8 mouse cellular contexts compared by ENCODE assay signal in the genomic region with DNA sequence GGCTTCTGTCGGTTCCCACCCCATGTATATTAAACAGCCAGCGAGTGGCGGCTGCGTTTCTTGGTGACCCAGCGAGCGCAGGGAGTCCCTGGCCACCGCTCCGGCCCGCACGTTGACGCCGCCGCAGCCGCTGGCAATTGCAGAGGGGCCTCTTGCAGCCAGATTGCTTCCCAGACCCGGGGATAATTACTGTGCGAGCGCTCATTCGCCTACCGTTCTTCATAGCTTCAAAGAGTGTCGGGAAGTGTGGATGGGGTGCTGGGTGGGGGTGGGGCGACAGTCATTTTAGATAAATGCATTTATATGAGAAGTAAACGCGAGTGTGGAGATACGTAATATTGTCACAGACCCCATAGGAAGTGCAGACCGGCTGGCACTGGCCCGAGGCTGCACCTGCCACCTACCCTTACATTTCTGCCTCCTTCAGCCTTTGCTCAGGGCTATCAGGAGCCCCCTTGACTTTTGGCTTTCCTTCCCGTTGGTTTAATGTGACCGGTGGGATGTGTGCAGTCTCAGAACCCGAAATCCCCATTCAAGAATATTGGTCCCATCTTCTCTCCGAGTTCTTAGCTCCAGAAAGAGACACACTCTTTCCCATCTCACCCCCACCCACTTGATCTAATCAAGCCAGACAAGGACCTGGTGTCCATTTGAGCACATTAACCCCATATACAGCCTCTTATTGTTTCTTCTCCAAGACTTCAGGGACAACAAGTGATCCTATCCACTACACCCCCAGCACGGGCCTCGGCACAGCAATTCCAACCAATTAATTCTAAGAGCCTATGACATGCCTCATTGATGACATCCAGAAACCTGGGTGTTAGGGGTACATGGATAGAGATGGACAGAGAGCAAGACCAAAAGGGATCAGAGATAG. TPM values are rescaled to one million over a fixed set of nuclear protein-coding genes. Genes with fewer than 3 reads are reported as not detected.
A peak's percentile ranks its signal among the peaks of the same experiment; 100 is the strongest.
DNase-seq lines count a peak whose midpoint lies in the region; ATAC-seq and TF ChIP-seq lines count a peak whose summit lies in the region.

No protein-coding gene starts in this region.

- peak overlapping the region; percentile 26 for H3K4me2 ChIP-seq in lung, embryonic 16.5 days (ENCODE audit: low read depth, low read length)
- 0 out of 2 replicates have a peak overlapping the region, but pooled peaks have one; percentile 23 for H3K4me2 ChIP-seq in liver, embryonic 13.5 days
- no peak overlapping the region; the same call in 1 of the 2 replicates for H3K4me2 ChIP-seq in stomach, postnatal 0 days (replicated peaks; ENCODE audit: low read depth)

- H3K27me3 ChIP-seq in cerebellum, adult 2 months (ENCODE audit: control insufficient read depth, insufficient read depth, low read length) = peaks cover 1% of the 10 kb centered on the region; the same call in 1 of the 2 replicates
- H3K27me3 ChIP-seq in lung, embryonic 16.5 days (ENCODE audit: control insufficient read depth, insufficient read depth, low read depth, low read length) = peaks cover 71% of the 10 kb centered on the region
- H3K27me3 ChIP-seq in liver, embryonic 13.5 days = peaks cover 82% of the 10 kb centered on the region
- H3K27me3 ChIP-seq in stomach, postnatal 0 days (ENCODE audit: control insufficient read depth, insufficient read depth, low read length) = peaks cover 12% of the 10 kb centered on the region; the same call in 1 of the 2 replicates

- H3K9me3 ChIP-seq in lung, embryonic 16.5 days (ENCODE audit: control insufficient read depth, low read length) = no peaks in the 10 kb centered on the region
- H3K9me3 ChIP-seq in liver, embryonic 13.5 days (replicated peaks) = 0 out of 2 replicates have a peak, but pooled peaks cover 4% of the 10 kb centered on the region
- H3K9me3 ChIP-seq in stomach, postnatal 0 days (ENCODE audit: control insufficient read depth, low read length) = no peaks in the 10 kb centered on the region

- H3K36me3 ChIP-seq in lung, embryonic 16.5 days (ENCODE audit: control insufficient read depth, insufficient read depth, low read length) = no peaks in the 10 kb centered on the region
- H3K36me3 ChIP-seq in liver, embryonic 13.5 days = no peaks in the 10 kb centered on the region
- H3K36me3 ChIP-seq in stomach, postnatal 0 days (ENCODE audit: control insufficient read depth, insufficient read depth, low read length) = no peaks in the 10 kb centered on the region

- TF ChIP-seq CTCF in cerebellum, adult 2 months (IDR thresholded peaks at IDR 0.05; ENCODE audit: borderline replicate concordance, insufficient read depth, low read depth, low read length) = no peak
- TF ChIP-seq CTCF in stomach, postnatal 0 days (IDR thresholded peaks at IDR 0.05; ENCODE audit: low read depth) = no peak

- no peak for TF ChIP-seq POLR2A in cerebellum, adult 2 months (IDR thresholded peaks at IDR 0.05; ENCODE audit: borderline replicate concordance, insufficient read depth, low read length)

- ATAC-seq in lung, embryonic 16.5 days (ENCODE audit: low read depth) = no peak
- ATAC-seq in liver, embryonic 13.5 days (ENCODE audit: low read depth) = no peak
- no peak for ATAC-seq in stomach, postnatal 0 days (ENCODE audit: low FRiP score, low TSS enrichment)
- ATAC-seq in cerebellum, adult (ENCODE audit: insufficient number of reproducible peaks, low FRiP score, low TSS enrichment) = no peak

- no peak overlapping the region for H3K4me3 ChIP-seq in cerebellum, adult 2 months (replicated peaks; ENCODE audit: insufficient read depth, low read depth, low read length)
- peak overlapping the region; percentile 33; the same call in 1 of the 2 replicates for H3K4me3 ChIP-seq in lung, embryonic 16.5 days (ENCODE audit: low read length)
- H3K4me3 ChIP-seq in liver, embryonic 13.5 days (replicated peaks) = no peak overlapping the region
- H3K4me3 ChIP-seq in stomach, postnatal 0 days (ENCODE audit: low read depth, low read length) = peak overlapping the region; percentile 8; the same call in 1 of the 2 replicates

- H3K27ac ChIP-seq in cerebellum, adult 2 months (ENCODE audit: insufficient read depth, low read length) = no peak overlapping the region
- H3K27ac ChIP-seq in lung, embryonic 16.5 days (ENCODE audit: low read length) = no peak overlapping the region
- H3K27ac ChIP-seq in liver, embryonic 13.5 days = no peak overlapping the region
- no peak overlapping the region for H3K27ac ChIP-seq in stomach, postnatal 0 days (replicated peaks)

- TF ChIP-seq EP300 in stomach, postnatal 0 days (optimal IDR thresholded peaks at IDR 0.05) = no peak

- no peaks in the 10 kb centered on the region; the same call in none of the 2 replicates for H3K4me1 ChIP-seq in cerebellum, adult 2 months (ENCODE audit: control insufficient read depth, insufficient read depth, low read length)
- H3K4me1 ChIP-seq in lung, embryonic 16.5 days (replicated peaks; ENCODE audit: control insufficient read depth, insufficient read depth, low read length) = peaks cover 28% of the 10 kb centered on the region
- 0 out of 2 replicates have a peak, but pooled peaks cover 5% of the 10 kb centered on the region for H3K4me1 ChIP-seq in liver, embryonic 13.5 days (replicated peaks)
- H3K4me1 ChIP-seq in stomach, postnatal 0 days (replicated peaks; ENCODE audit: control insufficient read depth, insufficient read depth) = 0 out of 2 replicates have a peak, but pooled peaks cover 5% of the 10 kb centered on the region

- peak; percentile 57 to 65 for DNase-seq in cerebellum, postnatal 10 days
- no peak for DNase-seq in cerebellum, adult 2 months
- no peak for DNase-seq in lung, postnatal 14 days
- no peak for DNase-seq in liver, embryonic 13.5 days
- no peak for DNase-seq in stomach, postnatal 0 days (ENCODE audit: low spot score)
- DNase-seq in c-Kit-positive CD71-positive TER-119-positive erythroid progenitor cells, embryonic 14.5 days (ENCODE audit: low spot score) = no peak

- no peak overlapping the region for H3K9ac ChIP-seq in lung, embryonic 16.5 days (ENCODE audit: low read length)
- H3K9ac ChIP-seq in liver, embryonic 13.5 days = no peak overlapping the region
- H3K9ac ChIP-seq in stomach, postnatal 0 days (ENCODE audit: low read length) = no peak overlapping the region

- WGBS in cerebellum, adult 2 months = 6% methylated on average over 32 of the region's 32 CpGs
- WGBS in lung, embryonic 16.5 days = 3% methylated on average over 32 of the region's 32 CpGs
- 4% methylated on average over 32 of the region's 32 CpGs for WGBS in liver, embryonic 13.5 days (ENCODE audit: insufficient replicate concordance)
- WGBS in stomach, postnatal 0 days = 9% methylated on average over 32 of the region's 32 CpGs

RNA-seq across cellular contexts. Expression of gene Esrrg, which starts 3.0 kb away (rescaled TPM):
- polyA plus RNA-seq in cerebellum, adult 2 months (2012; rRNA removed) = 42.0 and 42.5 TPM in 2 replicates
- polyA plus RNA-seq in lung, embryonic 16.5 days (2015; fragmentation: Nextera tagmentation; extraction: Ambion mirVana) = 1.0 and 1.5 TPM in 2 replicates
- 0.06 and 0.07 TPM in 2 replicates for polyA plus RNA-seq in liver, embryonic 13.5 days (2015; fragmentation: Nextera tagmentation; extraction: Ambion mirVana)
- 7.4 and 9.3 TPM in 2 replicates for polyA plus RNA-seq in stomach, postnatal 0 days (2015; fragmentation: Nextera tagmentation; extraction: Ambion mirVana)

Comparison
In these comparisons a context has a peak if more than half of its experiments do, and no peak if none do; other contexts are left out.
1. DNase-seq: peak in cerebellum, postnatal 10 days (2 of 2); none in cerebellum, adult 2 months (0 of 2), lung, postnatal 14 days (single experiment), liver, embryonic 13.5 days (single experiment), stomach, postnatal 0 days (single experiment) and c-Kit-positive CD71-positive TER-119-positive erythroid progenitor cells, embryonic 14.5 days (single experiment).
2. H3K4me3 ChIP-seq: peak in lung, embryonic 16.5 days (single experiment) and stomach, postnatal 0 days (single experiment); none in cerebellum, adult 2 months (single experiment) and liver, embryonic 13.5 days (single experiment).